Mouse (Mus musculus): ENCODE results near the gene Tcp10b. TPM values are rescaled to one million over a fixed set of nuclear protein-coding genes. Genes with fewer than 3 reads are reported as not detected.
"Not testable (repeated sequence)": the region's sequence is repeated elsewhere in the genome, so short reads cannot be mapped to it uniquely, and the experiment has no call there.

The Tcp10b gene
- total RNA-seq (2015; ENCODE audit: low replicate concordance): not detected in 2 replicates
- total RNA-seq (2017; ENCODE audit: low replicate concordance): 0.14 and 1.6 TPM in 2 replicates

GRCm38 (mm10) chr17:13060804-13061203 is at the start of gene Tcp10b:
Gene Tcp10b (plus strand): TSS chr17:13061104.
- ATAC-seq (replicated peaks; ENCODE audit: low FRiP score, poor library complexity, severe bottlenecking): not testable (repeated sequence)

GRCm38 (mm10) chr17:13013316-13013715 is 47.6 kb upstream of the Tcp10b start:
- ATAC-seq (replicated peaks; ENCODE audit: low FRiP score, poor library complexity, severe bottlenecking): no peak

GRCm38 (mm10) chr17:13036627-13037192 is 24.2 kb upstream of the Tcp10b start:
- not testable (repeated sequence) for ATAC-seq (replicated peaks; ENCODE audit: low FRiP score, poor library complexity, severe bottlenecking)

- peak; percentile 64; the same call in 1 of the 2 replicates for ATAC-seq (replicated peaks; ENCODE audit: low FRiP score, poor library complexity, severe bottlenecking)
These were observed 16.8 kb upstream of the Tcp10b start for GRCm38 (mm10) chr17:13043846-13044673.

GRCm38 (mm10) chr17:13052124-13052813 is 8.6 kb upstream of the Tcp10b start, which contains the start of gene Gpr31b:
Gene Gpr31b (minus strand): TSS chr17:13052296.
- not testable (repeated sequence) for ATAC-seq (replicated peaks; ENCODE audit: low FRiP score, poor library complexity, severe bottlenecking)

GRCm38 (mm10) chr17:13062882-13063281 is 2.0 kb downstream of the Tcp10b start:
- ATAC-seq (replicated peaks; ENCODE audit: low FRiP score, poor library complexity, severe bottlenecking): not testable (repeated sequence)

GRCm38 (mm10) chr17:13067864-13068385 is 7.0 kb downstream of the Tcp10b start:
- not testable (repeated sequence) for ATAC-seq (replicated peaks; ENCODE audit: low FRiP score, poor library complexity, severe bottlenecking)

GRCm38 (mm10) chr17:13069227-13069626 is 8.3 kb downstream of the Tcp10b start:
- ATAC-seq (replicated peaks; ENCODE audit: low FRiP score, poor library complexity, severe bottlenecking): not testable (repeated sequence)

GRCm38 (mm10) chr17:13091510-13091909 is 30.6 kb downstream of the Tcp10b start:
- ATAC-seq (replicated peaks; ENCODE audit: low FRiP score, poor library complexity, severe bottlenecking): not testable (repeated sequence)

GRCm38 (mm10) chr17:13092100-13092764 is 31.3 kb downstream of the Tcp10b start:
- ATAC-seq (replicated peaks; ENCODE audit: low FRiP score, poor library complexity, severe bottlenecking): not testable (repeated sequence)

- ATAC-seq (replicated peaks; ENCODE audit: low FRiP score, poor library complexity, severe bottlenecking): not testable (repeated sequence)
These were observed 32.1 kb downstream of the Tcp10b start for GRCm38 (mm10) chr17:13092960-13093359.

GRCm38 (mm10) chr17:13106563-13106962 is 45.7 kb downstream of the Tcp10b start:
- ATAC-seq (replicated peaks; ENCODE audit: low FRiP score, poor library complexity, severe bottlenecking): not testable (repeated sequence)

- ATAC-seq (replicated peaks; ENCODE audit: low FRiP score, poor library complexity, severe bottlenecking): not testable (repeated sequence)
These were observed 51.8 kb downstream of the Tcp10b start for GRCm38 (mm10) chr17:13112504-13113291.

- not testable (repeated sequence) for ATAC-seq (replicated peaks; ENCODE audit: low FRiP score, poor library complexity, severe bottlenecking)
These were observed 62.6 kb downstream of the Tcp10b start for GRCm38 (mm10) chr17:13123308-13124038.

- not testable (repeated sequence) for ATAC-seq (replicated peaks; ENCODE audit: low FRiP score, poor library complexity, severe bottlenecking)
These were observed 63.3 kb downstream of the Tcp10b start for GRCm38 (mm10) chr17:13124241-13124640.

GRCm38 (mm10) chr17:13129324-13129723 is 68.4 kb downstream of the Tcp10b start:
- ATAC-seq (replicated peaks; ENCODE audit: low FRiP score, poor library complexity, severe bottlenecking): not testable (repeated sequence)

GRCm38 (mm10) chr17:13129737-13130465 is 69.0 kb downstream of the Tcp10b start:
- not testable (repeated sequence) for ATAC-seq (replicated peaks; ENCODE audit: low FRiP score, poor library complexity, severe bottlenecking)
